Mouse (Mus musculus): Measurements from ENCODE around the gene Plcl1.

GRCm38 (mm10) chr1:55766743-55767142 lies 361.0 kb downstream of the Plcl1 start:
- no peak for TF ChIP-seq TAL1 (IDR thresholded peaks at IDR 0.05; ENCODE audit: low read length)
- TF ChIP-seq GATA1 (IDR thresholded peaks at IDR 0.05; ENCODE audit: low read length), result no peak

All from erythroblast, embryonic 14.5 days (primary cell).